Mouse (Mus musculus): ENCODE results near the gene Cldn10. TPM values are rescaled to one million over a fixed set of nuclear protein-coding genes. Genes with fewer than 3 reads are reported as not detected.

Cldn10 gene
- total RNA-seq, 1 experiment from 2014 or later, result not detected

- ATAC-seq (replicated peaks in 1 of 2; ENCODE audit: insufficient read depth in 1 of 2, low FRiP score in 2 of 2, low TSS enrichment in 1 of 2, low read depth in 1 of 2, poor library complexity in 2 of 2, severe bottlenecking in 2 of 2), result no peak
Measured at GRCm38 (mm10) chr14:118911521-118911920, 123.8 kb downstream of the Cldn10 start.

- no peak; a peak in 1 of 4 replicates for ATAC-seq (replicated peaks in 1 of 2; ENCODE audit: insufficient read depth in 1 of 2, low FRiP score in 2 of 2, low TSS enrichment in 1 of 2, low read depth in 1 of 2, poor library complexity in 2 of 2, severe bottlenecking in 2 of 2)
Measured at GRCm38 (mm10) chr14:118913651-118914050, 125.9 kb downstream of the Cldn10 start.

- ATAC-seq (replicated peaks in 1 of 2; ENCODE audit: insufficient read depth in 1 of 2, low FRiP score in 2 of 2, low TSS enrichment in 1 of 2, low read depth in 1 of 2, poor library complexity in 2 of 2, severe bottlenecking in 2 of 2), result peak in 1 of 2 experiments; percentile 46; a peak in 1 of 4 replicates
Measured at GRCm38 (mm10) chr14:118919025-118919424, 131.3 kb downstream of the Cldn10 start.

GRCm38 (mm10) chr14:118920654-118921053 lies 132.9 kb downstream of the Cldn10 start:
- no peak for ATAC-seq (replicated peaks in 1 of 2; ENCODE audit: insufficient read depth in 1 of 2, low FRiP score in 2 of 2, low TSS enrichment in 1 of 2, low read depth in 1 of 2, poor library complexity in 2 of 2, severe bottlenecking in 2 of 2)

GRCm38 (mm10) chr14:118922251-118922650 lies 134.5 kb downstream of the Cldn10 start:
- ATAC-seq (replicated peaks in 1 of 2; ENCODE audit: insufficient read depth in 1 of 2, low FRiP score in 2 of 2, low TSS enrichment in 1 of 2, low read depth in 1 of 2, poor library complexity in 2 of 2, severe bottlenecking in 2 of 2), result no peak

GRCm38 (mm10) chr14:118922667-118923184 lies 135.0 kb downstream of the Cldn10 start:
- peak; percentile 44 to 46 for ATAC-seq (replicated peaks in 1 of 2; ENCODE audit: insufficient read depth in 1 of 2, low FRiP score in 2 of 2, low TSS enrichment in 1 of 2, low read depth in 1 of 2, poor library complexity in 2 of 2, severe bottlenecking in 2 of 2)

Other genes with a start within 250 kb of the Cldn10 start
- gene Abcc4, start 81.7 kb upstream of the Cldn10 start, total RNA-seq (2017), result 13.3 and 18.1 TPM in 2 replicates
- 4.7 and 7.8 TPM in 2 replicates for gene Dzip1, start 137.6 kb downstream of the Cldn10 start, total RNA-seq (2017)
- gene Dnajc3, start 150.1 kb downstream of the Cldn10 start, total RNA-seq (2017), result 69.7 and 77.7 TPM in 2 replicates

Data from hematopoietic stem cell, adult 5-6 weeks (primary cell).